Mouse (Mus musculus) small intestine, adult 2 months (tissue): ENCODE results near the gene Galnt14.

Experiments used
- CTCF ChIP-seq: fragments of 200-500 bp; IDR thresholded peaks from 2 replicates; pipeline ENCODE4 v1.5.1; 2012; ENCODE audit warnings: low read depth, mild to moderate bottlenecking, control low read depth, inconsistent platforms, low read length, moderate library complexity, mixed read lengths; ENCODE audit not compliant: insufficient replicate concordance, insufficient read length; ENCODE audit errors: extremely low read depth
- POLR2A ChIP-seq: fragments of 200-500 bp; IDR thresholded peaks from 2 replicates; pipeline ENCODE4 v1.6.1; 2012; ENCODE audit warnings: low read depth, mild to moderate bottlenecking, control low read depth, inconsistent platforms, low read length, moderate library complexity

DNA sequence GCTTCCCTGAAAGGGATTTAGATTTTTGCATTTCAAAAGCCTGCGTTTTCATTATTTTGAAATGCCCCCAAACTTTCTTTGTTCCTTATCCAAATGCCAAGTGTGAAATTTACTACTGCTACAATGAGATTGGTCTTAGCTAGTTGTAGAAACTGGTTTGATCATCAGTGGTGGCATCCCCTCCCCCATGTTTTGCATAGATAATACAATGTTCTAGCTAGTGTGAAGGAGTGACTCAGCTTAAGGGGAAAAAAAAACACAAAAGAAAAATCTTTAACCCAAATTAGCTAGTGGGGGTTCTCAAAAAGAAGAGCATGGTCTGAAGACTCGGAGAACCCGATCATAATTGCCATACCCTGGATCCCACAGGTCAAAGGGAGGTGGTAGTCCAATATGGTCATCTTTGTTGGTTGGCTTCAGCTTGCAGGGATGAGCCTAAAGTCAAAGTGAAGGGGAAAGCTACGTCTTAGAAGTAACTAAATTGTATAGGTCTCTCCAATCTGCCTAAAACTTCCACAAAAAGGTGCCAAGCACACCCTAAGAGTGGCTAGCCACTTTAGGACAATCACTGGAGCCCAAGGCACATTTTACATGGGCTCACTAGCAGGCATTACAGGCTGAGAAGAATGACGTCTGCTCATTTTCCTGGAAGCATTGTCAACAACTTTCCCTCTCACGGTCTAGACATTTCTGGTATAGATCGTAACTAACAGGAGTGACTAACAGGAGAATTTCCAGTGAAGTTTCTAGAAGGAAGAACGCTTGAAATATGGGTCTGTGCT lies 4.4 kb upstream of the Galnt14 start:
- no peak for TF ChIP-seq CTCF
- TF ChIP-seq POLR2A: no peak
